Mouse (Mus musculus): ENCODE data around the gene Ddx21. TPM values are rescaled to one million over a fixed set of nuclear protein-coding genes. Genes with fewer than 3 reads are reported as not detected.
A peak's percentile ranks its signal among the peaks of the same experiment; 100 is the strongest.
"Not testable (repeated sequence)": the region's sequence is repeated elsewhere in the genome, so short reads cannot be mapped to it uniquely, and the experiment has no call there.

Ddx21 gene
- 115 and 119 TPM in 2 replicates for total RNA-seq (2015)
- total RNA-seq (2017): 148 and 187 TPM in 2 replicates

GRCm38 (mm10) chr10:62602177-62603040 is at the start of gene Ddx21:
Ddx21 (minus strand) TSS chr10:62602281.
- peak; percentile 94 for ATAC-seq (replicated peaks; ENCODE audit: poor library complexity)

- ATAC-seq (replicated peaks; ENCODE audit: poor library complexity): peak; percentile 91
These were observed 49.1 kb upstream of the Ddx21 start, which contains the start of gene Ddx50 for GRCm38 (mm10) chr10:62650881-62651810. Ddx50 (minus strand) TSS chr10:62651218.

- peak; percentile 12 for ATAC-seq (replicated peaks; ENCODE audit: poor library complexity)
These were observed 48.3 kb upstream of the Ddx21 start for GRCm38 (mm10) chr10:62650358-62650782.

GRCm38 (mm10) chr10:62604161-62604560 is 2.1 kb upstream of the Ddx21 start:
- no peak for ATAC-seq (replicated peaks; ENCODE audit: poor library complexity)

- no peak for ATAC-seq (replicated peaks; ENCODE audit: poor library complexity)
These were observed 1.4 kb upstream of the Ddx21 start for GRCm38 (mm10) chr10:62603233-62604030.

- ATAC-seq (replicated peaks; ENCODE audit: poor library complexity): peak; percentile 45
These were observed 276 bp downstream of the Ddx21 start for GRCm38 (mm10) chr10:62601833-62602176.

- ATAC-seq (replicated peaks; ENCODE audit: poor library complexity): peak; percentile 16
These were observed 859 bp downstream of the Ddx21 start for GRCm38 (mm10) chr10:62601053-62601791.

- ATAC-seq (replicated peaks; ENCODE audit: poor library complexity): no peak
These were observed 2.0 kb downstream of the Ddx21 start for GRCm38 (mm10) chr10:62600056-62600455.

- not testable (repeated sequence) for ATAC-seq (replicated peaks; ENCODE audit: poor library complexity)
These were observed 2.8 kb downstream of the Ddx21 start for GRCm38 (mm10) chr10:62599311-62599710.

GRCm38 (mm10) chr10:62592496-62592895 is 9.6 kb downstream of the Ddx21 start:
- no peak for ATAC-seq (replicated peaks; ENCODE audit: poor library complexity)

- ATAC-seq (replicated peaks; ENCODE audit: poor library complexity): peak; percentile 98
These were observed 11.9 kb downstream of the Ddx21 start for GRCm38 (mm10) chr10:62590200-62590599.

- ATAC-seq (replicated peaks; ENCODE audit: poor library complexity): no peak
These were observed 13.5 kb downstream of the Ddx21 start for GRCm38 (mm10) chr10:62588616-62589015.

GRCm38 (mm10) chr10:62583245-62583644 is 18.8 kb downstream of the Ddx21 start:
- ATAC-seq (replicated peaks; ENCODE audit: poor library complexity): no peak

- no peak for ATAC-seq (replicated peaks; ENCODE audit: poor library complexity)
These were observed 19.4 kb downstream of the Ddx21 start for GRCm38 (mm10) chr10:62582701-62583100.

GRCm38 (mm10) chr10:62582263-62582662 is 19.8 kb downstream of the Ddx21 start:
- ATAC-seq (replicated peaks; ENCODE audit: poor library complexity): no peak

- ATAC-seq (replicated peaks; ENCODE audit: poor library complexity): not testable (repeated sequence)
These were observed 23.0 kb downstream of the Ddx21 start for GRCm38 (mm10) chr10:62579129-62579528.

GRCm38 (mm10) chr10:62578338-62579100 is 23.6 kb downstream of the Ddx21 start, which contains the start of gene Kif1bp:
Kif1bp (minus strand) TSS chr10:62578457.
- peak; percentile 98 for ATAC-seq (replicated peaks; ENCODE audit: poor library complexity)

GRCm38 (mm10) chr10:62577673-62578337 is 24.3 kb downstream of the Ddx21 start:
- peak; percentile 37 for ATAC-seq (replicated peaks; ENCODE audit: poor library complexity)

Data from megakaryocyte progenitor cell, adult 5-6 weeks (primary cell).